Mouse (Mus musculus) hindbrain, embryonic 16.5 days (tissue): ENCODE data around the gene Pklr. TPM values are rescaled to one million over a fixed set of nuclear protein-coding genes. Genes with fewer than 3 reads are reported as not detected.

Experiments
- ATAC-seq: fragments of 200-750 bp; cut with Nextera tagmentation; 2 replicates; pipeline ENCODE4 v1.8.0; 2017; ENCODE audit warnings: moderate TSS enrichment, moderate library complexity
- H3K27ac ChIP-seq: fragments of 300-500 bp; sonication (generic); 2 replicates; pipeline ENCODE4 v1.5.1; 2014; ENCODE audit warnings: low read depth, mild to moderate bottlenecking, control low read depth, low read length, moderate library complexity
- H3K27me3 ChIP-seq: fragments of 300-500 bp; sonication (generic); replicated peaks from 2 replicates; pipeline ENCODE4 v1.6.1; 2014; ENCODE audit warnings: low read length; ENCODE audit not compliant: control insufficient read depth, insufficient read depth
- H3K36me3 ChIP-seq: fragments of 300-500 bp; sonication (generic); 2 replicates; pipeline ENCODE4 v1.6.1; 2014; ENCODE audit warnings: mild to moderate bottlenecking, low read length, moderate library complexity, mixed read lengths; ENCODE audit not compliant: control insufficient read depth, insufficient read depth
- H3K4me1 ChIP-seq: fragments of 300-500 bp; sonication (generic); 2 replicates; pipeline ENCODE4 v1.6.1; 2014; ENCODE audit warnings: low read depth, low read length; ENCODE audit not compliant: control insufficient read depth, insufficient read depth
- H3K4me2 ChIP-seq: fragments of 300-500 bp; sonication (generic); 2 replicates; pipeline ENCODE4 v1.6.1; 2014; ENCODE audit warnings: mild to moderate bottlenecking, low read length, control low read depth, moderate library complexity
- H3K4me3 ChIP-seq: fragments of 300-500 bp; sonication (generic); 2 replicates; pipeline ENCODE4 v1.5.1; 2014; ENCODE audit warnings: mild to moderate bottlenecking, low read length, control low read depth, moderate library complexity
- H3K9ac ChIP-seq: fragments of 300-500 bp; sonication (generic); 2 replicates; pipeline ENCODE4 v1.6.1; 2014; ENCODE audit warnings: low read depth, mild to moderate bottlenecking, control low read depth, low read length, moderate library complexity
- H3K9me3 ChIP-seq: fragments of 300-500 bp; sonication (generic); 2 replicates; pipeline ENCODE4 v1.6.1; 2014; ENCODE audit warnings: mild to moderate bottlenecking, low read length, moderate library complexity; ENCODE audit not compliant: control insufficient read depth
- WGBS: fragments of 180-500 bp; shearing (Covaris S2); extraction: QIAGEN DNeasy Blood & Tissue Kit; methylation state at CpG from one replicate; pipeline ENCODE4 v1.1.7; 2014; 5-methylcytosine and 5-hydroxymethylcytosine counted together
- polyA plus RNA-seq: library from polyadenylated mRNA; unstranded; fragments of >200 nt; fragmentation: Nextera tagmentation; extraction: Ambion mirVana; gene quantifications from 2 replicates; pipeline ENCODE4 v1.2.1, GENCODE M21; 2015

The Pklr gene
- polyA plus RNA-seq, 1 experiment from 2014 or later = 0.10 TPM

DNA sequence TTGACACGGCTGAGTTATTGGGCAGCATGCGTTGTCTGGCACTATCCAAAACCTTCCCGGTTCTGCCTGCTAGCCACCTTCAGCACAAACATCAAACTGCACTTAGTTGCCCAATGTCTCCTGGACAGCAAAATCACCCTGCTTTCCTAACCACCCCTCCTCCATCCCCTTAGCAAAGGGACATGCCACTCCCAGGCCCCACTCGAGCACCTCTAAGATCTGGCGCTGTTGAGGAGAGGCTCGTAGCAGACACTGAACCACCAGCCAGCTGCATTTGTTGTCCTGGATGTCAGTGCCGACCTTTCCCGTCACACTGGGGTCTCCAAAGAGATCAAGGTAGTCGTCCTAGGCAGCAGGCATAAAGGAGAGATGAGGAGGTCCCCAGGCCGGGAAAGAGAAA lies 41.9 kb upstream of the Pklr start:
- H3K27me3 ChIP-seq = no peaks in the 10 kb centered on the region
- peaks cover 15% of the 10 kb centered on the region for H3K4me1 ChIP-seq
- no peaks in the 10 kb centered on the region for H3K9me3 ChIP-seq
- H3K4me3 ChIP-seq = no peak overlapping the region
- H3K9ac ChIP-seq = no peak overlapping the region
- WGBS = 84% methylated on average over 10 of the region's 10 CpGs
- no peak overlapping the region for H3K27ac ChIP-seq
- H3K4me2 ChIP-seq = no peak overlapping the region
- ATAC-seq = no peak
- H3K36me3 ChIP-seq = peaks cover 24% of the 10 kb centered on the region

DNA sequence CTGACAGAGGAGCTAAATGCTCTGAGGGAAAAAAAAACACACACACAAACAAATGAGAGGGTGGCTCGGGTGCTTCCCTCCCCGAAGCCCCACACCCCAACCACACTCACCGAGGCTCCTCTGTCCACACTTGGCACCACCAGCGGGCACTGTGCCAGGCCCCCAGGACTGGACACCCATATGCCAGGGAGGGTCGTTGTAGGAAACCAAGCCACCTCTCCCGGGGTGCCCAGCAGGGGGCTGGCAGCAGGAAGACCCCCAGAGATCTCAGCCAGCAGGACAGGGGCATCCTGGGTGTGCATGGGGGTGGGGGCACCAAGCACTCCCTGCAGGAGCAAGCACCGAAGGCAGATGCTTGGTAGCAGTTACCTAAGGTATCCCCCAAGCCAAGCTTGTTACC lies 35.1 kb upstream of the Pklr start, which contains the start of gene Gm43738:
Gene Gm43738 (minus strand): TSS at position 289 of the 400 bp plus-strand sequence.
- no peaks in the 10 kb centered on the region for H3K9me3 ChIP-seq
- peaks cover 17% of the 10 kb centered on the region for H3K36me3 ChIP-seq
- 34% methylated on average over 7 of the region's 7 CpGs for WGBS
- H3K27me3 ChIP-seq = no peaks in the 10 kb centered on the region
- peaks cover 27% of the 10 kb centered on the region for H3K4me1 ChIP-seq
- peak within 1 kb of the TSS; percentile 62 for H3K4me3 ChIP-seq
- ATAC-seq = no peak
- H3K4me2 ChIP-seq = peak within 1 kb of the TSS; percentile 87
- H3K9ac ChIP-seq = peak within 1 kb of the TSS; percentile 72
- H3K27ac ChIP-seq = peak within 1 kb of the TSS; percentile 70

DNA sequence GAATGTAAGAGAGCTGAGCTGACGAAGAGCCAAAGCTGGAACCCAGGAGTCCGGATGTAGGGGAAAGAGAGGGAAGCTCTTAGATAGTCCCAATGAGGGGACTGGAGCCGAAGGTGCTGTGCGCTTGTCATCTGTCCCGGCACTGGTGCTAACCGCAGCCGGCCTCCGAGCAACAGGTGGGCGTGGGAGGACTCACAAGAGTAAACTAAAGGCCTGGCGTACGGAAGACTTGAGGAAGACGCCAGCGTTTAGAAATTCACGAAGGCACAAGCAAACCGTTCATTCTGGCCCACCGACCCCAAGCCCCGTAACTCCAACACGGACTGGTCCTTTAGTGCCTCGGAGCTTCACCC lies 34.5 kb upstream of the Pklr start:
- 0% methylated on average over 19 of the region's 19 CpGs for WGBS
- peak overlapping the region; percentile 72 for H3K9ac ChIP-seq
- peak; percentile 35 for ATAC-seq
- peak overlapping the region; percentile 70 for H3K27ac ChIP-seq
- H3K4me3 ChIP-seq = peak overlapping the region; percentile 62
- H3K4me2 ChIP-seq = peak overlapping the region; percentile 87
- peaks cover 12% of the 10 kb centered on the region for H3K36me3 ChIP-seq
- H3K27me3 ChIP-seq = no peaks in the 10 kb centered on the region
- peaks cover 27% of the 10 kb centered on the region for H3K4me1 ChIP-seq
- H3K9me3 ChIP-seq = no peaks in the 10 kb centered on the region

DNA sequence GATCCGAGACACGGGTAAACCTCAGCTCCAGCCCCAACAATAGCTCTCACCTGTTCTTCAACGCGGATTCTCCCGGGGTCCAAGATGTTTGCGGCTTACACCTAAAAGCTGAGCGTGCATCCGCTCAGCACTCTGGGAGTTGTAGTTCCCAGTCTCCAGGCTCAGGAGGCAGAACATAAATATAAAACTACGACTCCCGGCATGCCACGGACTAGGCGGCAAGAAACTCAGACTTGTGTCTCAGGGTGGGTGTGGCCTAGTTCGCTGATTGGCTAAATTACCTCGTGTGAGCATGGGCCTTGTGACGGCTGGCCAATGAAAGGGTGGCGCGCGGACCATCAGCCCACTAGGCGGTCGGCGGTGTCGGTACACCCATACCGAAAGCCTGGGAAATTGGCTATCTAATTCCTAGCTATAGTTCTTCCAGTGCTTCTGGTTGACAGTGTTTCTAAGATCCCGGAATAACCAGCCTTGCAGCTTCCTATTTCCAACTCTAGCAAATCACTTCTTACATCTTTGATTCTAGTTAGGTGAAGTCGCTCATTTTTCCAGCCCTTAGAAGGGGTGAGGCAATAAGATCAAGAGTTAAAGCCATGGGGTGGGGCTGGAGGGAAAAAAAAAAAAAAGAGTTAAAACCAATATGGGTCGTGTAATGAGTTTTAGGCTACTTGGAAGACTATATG lies 34.0 kb upstream of the Pklr start, which contains the start of gene Fdps:
Gene Fdps (minus strand): TSS at position 148 of the 683 bp plus-strand sequence.
- Histone ChIP-seq H3K4me2 (peak within 1 kb of the TSS; percentile 87), H3K36me3 (peaks cover 9% of the 10 kb centered on the region), H3K9me3 (no peaks in the 10 kb centered on the region), H3K27ac (peak within 1 kb of the TSS; percentile 86), H3K4me1 (peaks cover 27% of the 10 kb centered on the region), H3K9ac (peak within 1 kb of the TSS; percentile 72), H3K4me3 (peak within 1 kb of the TSS; percentile 62), H3K27me3 (no peaks in the 10 kb centered on the region)
- WGBS = 0% methylated on average over 26 of the region's 26 CpGs
- peak; percentile 99 for ATAC-seq

DNA sequence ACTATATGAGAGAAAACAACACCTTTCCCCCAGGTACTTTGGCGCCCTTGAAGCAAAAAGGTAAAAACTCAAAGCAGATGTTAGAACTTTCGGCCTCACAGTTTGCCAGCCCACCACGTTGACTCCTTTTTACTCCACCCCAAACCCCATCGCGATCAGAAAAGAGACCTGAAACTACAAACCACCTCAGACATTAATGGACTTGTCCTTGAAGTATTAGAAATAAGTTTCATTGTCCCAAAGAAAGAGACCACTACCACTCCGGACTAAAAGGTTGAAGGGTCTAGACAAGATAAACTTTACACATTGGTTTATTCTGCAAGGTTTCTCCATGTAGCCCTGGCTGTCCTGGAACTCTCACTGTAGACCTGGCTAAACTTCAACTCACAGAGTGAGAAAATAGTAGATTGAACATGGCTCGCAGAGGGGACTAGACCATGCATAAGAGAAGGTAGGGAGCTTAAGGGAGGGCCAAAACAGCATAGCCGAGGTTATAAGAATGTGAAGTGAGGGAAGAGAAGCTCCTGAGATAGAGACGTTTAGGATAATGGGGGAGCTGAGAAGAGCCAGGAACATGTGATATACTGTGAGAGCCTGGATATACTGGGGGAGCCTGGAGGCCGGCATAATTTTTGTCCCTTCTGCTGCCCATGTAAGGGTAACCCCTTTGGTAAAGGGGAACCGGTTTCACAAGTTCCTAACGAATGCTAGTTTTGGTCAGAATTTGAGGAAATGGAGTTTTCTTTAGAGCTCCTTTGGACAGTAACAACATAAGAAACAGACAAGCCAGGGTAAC lies 33.2 kb upstream of the Pklr start:
- Histone ChIP-seq H3K27me3 (no peaks in the 10 kb centered on the region), H3K4me1 (peaks cover 27% of the 10 kb centered on the region), H3K4me3 (peak overlapping the region; percentile 62), H3K9me3 (no peaks in the 10 kb centered on the region), H3K4me2 (peak overlapping the region; percentile 73), H3K27ac (peak overlapping the region; percentile 86), H3K9ac (no peak overlapping the region), H3K36me3 (peaks cover 9% of the 10 kb centered on the region)
- ATAC-seq = no peak
- 70% methylated on average over 12 of the region's 12 CpGs for WGBS

DNA sequence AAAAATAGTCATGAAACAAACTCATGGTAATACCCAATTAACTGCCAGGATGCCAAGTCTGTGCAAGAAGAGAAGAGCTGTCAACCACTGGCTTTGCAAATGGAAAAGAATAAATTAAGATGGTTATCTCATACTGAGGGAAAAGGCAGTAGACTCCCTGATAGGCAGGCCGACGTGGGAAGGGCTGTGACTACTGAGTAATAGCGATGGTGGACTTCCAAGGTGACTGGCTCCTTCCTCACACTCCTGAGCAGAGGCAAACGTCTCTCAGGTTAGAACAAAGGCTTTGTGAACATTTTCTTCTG lies 32.7 kb upstream of the Pklr start:
- Histone ChIP-seq H3K4me1 (peaks cover 27% of the 10 kb centered on the region), H3K9ac (no peak overlapping the region), H3K27me3 (no peaks in the 10 kb centered on the region), H3K4me2 (no peak overlapping the region), H3K4me3 (no peak overlapping the region), H3K36me3 (peaks cover 6% of the 10 kb centered on the region), H3K9me3 (no peaks in the 10 kb centered on the region), H3K27ac (no peak overlapping the region; the same call in 1 of the 2 replicates)
- WGBS = 82% methylated on average over 4 of the region's 4 CpGs
- no peak for ATAC-seq

DNA sequence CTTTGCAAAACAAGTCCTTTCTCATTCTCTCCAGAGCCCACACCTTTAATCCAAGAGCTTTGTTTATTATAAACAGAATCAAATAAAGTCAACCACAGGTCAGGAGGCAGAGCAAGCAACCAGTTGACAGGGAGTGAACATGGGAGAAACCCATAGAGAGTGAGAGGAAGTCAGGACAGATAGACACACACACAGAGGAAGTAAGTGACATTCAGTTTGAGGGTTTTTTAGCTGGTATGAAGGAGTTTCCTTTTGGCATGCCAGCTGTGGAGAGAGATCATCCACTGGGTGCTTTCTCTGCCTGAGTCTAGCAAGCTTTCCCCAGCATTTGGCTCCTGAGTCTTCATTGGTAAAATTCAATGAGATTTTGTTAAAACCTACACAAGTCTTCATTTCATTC lies 29.1 kb upstream of the Pklr start:
- Histone ChIP-seq H3K27ac (no peak overlapping the region), H3K27me3 (no peaks in the 10 kb centered on the region), H3K4me1 (peaks cover 6% of the 10 kb centered on the region), H3K36me3 (no peaks in the 10 kb centered on the region), H3K4me3 (no peak overlapping the region), H3K4me2 (no peak overlapping the region), H3K9ac (no peak overlapping the region), H3K9me3 (no peaks in the 10 kb centered on the region)
- ATAC-seq = no peak

DNA sequence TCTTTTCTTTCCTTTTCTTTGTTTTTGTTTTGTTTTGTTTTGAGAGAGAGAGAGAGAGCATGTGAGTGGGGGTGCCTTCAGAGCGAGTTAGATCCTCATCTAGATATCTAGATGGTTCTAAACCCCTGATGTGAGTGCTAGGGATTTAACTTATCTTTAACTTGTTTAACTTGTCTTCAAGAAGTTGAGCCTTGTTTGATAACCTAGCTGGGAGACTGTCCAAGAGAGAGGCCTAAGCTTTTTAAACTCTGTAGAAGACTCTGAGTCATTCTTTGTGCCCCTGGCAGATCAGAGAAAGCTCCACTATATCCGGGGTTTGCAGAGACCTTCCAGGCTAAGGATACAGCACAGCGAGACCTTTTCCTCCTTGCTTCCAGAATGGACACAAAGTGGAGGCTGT lies 28.4 kb upstream of the Pklr start:
- Histone ChIP-seq H3K36me3 (no peaks in the 10 kb centered on the region), H3K4me2 (no peak overlapping the region), H3K4me3 (no peak overlapping the region), H3K9ac (no peak overlapping the region), H3K27me3 (no peaks in the 10 kb centered on the region), H3K27ac (no peak overlapping the region), H3K9me3 (no peaks in the 10 kb centered on the region), H3K4me1 (peaks cover 2% of the 10 kb centered on the region)
- 72% methylated on average over 3 of the region's 3 CpGs for WGBS
- ATAC-seq = no peak

DNA sequence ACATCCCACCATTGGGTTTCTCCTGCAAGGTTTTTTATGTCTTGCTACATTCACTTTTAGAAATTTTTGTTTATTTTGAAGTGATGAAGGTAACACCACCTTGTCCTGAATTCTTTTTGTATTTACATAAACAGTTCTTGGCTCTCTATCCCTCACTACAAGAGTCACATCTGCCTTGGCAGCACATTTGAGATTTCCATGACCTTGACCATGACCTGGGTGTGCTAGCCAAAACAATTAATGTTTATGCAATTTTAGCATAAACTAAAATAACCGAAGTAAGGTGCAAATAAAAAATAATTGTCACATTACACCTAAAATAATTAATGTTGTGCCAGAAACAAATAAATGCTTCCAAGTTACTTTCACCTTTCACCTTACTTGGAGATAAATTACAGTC lies 27.8 kb upstream of the Pklr start:
- WGBS = 73% methylated on average over 1 of the region's 1 CpGs
- no peak overlapping the region for H3K4me3 ChIP-seq
- H3K9me3 ChIP-seq = no peaks in the 10 kb centered on the region
- no peak for ATAC-seq
- H3K9ac ChIP-seq = no peak overlapping the region
- H3K27ac ChIP-seq = no peak overlapping the region
- H3K4me2 ChIP-seq = no peak overlapping the region
- no peaks in the 10 kb centered on the region for H3K36me3 ChIP-seq
- no peaks in the 10 kb centered on the region for H3K4me1 ChIP-seq
- no peaks in the 10 kb centered on the region for H3K27me3 ChIP-seq
